Mouse (Mus musculus) kidney, postnatal 10 days (tissue): Measurements from ENCODE around the gene Slc6a19.
A peak's percentile ranks its signal among the peaks of the same experiment; 100 is the strongest.
"Not testable (repeated sequence)": the region's sequence is repeated elsewhere in the genome, so short reads cannot be mapped to it uniquely, and the experiment has no call there.

Experiments
- DNase-seq: peaks from one replicate; pipeline ENCODE4 v3.0.0; 2021; ENCODE audit warnings: mixed read lengths

Slc6a19 gene

DNA sequence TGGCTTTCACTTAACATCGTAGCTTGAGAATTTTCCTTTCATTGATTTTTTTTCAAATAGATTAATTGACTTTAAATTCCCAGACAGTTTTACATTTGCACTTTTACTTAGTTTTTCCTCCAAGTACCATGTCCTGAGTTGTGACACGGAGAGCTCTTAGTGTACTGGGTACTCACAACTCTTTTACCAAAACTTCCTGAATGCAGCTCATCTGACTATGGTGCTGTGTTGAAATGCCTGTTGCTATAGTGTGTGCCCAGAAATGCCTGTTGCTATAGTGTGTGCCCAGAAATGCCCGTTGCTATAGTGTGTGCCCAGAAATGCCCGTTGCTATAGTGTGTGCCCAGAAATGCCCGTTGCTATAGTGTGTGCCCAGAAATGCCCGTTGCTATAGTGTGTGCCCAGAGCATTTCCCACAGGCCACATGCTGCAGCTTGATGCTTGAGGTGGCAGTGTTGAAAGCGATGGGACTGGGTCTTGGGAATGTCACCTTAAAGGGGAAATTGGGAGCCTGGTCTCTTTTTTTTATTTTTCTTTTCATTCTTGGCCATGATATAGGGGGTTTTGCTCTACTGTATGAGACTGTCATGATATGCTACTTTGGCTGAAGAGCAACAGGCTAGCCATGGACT is at the start of gene Slc6a19:
Slc6a19 (minus strand) TSS at position 172 of the 632 bp plus-strand sequence.
- DNase-seq: no peak

DNA sequence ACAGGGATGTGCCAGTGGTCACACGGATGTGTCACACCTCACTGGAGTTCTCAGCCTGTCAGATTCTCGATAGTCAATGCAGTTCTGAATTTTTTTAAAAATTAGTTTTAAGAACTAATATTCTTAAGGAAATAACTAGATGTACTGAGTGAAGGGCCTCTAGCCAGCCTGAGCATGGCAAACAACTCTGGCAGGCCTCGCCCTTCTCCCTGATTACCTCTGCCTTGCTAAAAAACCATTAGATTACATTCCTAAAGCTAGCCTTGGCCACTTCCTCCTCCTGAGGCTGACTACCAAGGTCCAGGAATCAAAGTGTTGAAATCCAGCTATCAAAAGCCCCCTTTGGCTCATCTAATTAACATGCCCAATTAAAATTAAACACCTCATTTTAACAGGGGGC is 46.6 kb upstream of the Slc6a19 start:
- no peak for DNase-seq

DNA sequence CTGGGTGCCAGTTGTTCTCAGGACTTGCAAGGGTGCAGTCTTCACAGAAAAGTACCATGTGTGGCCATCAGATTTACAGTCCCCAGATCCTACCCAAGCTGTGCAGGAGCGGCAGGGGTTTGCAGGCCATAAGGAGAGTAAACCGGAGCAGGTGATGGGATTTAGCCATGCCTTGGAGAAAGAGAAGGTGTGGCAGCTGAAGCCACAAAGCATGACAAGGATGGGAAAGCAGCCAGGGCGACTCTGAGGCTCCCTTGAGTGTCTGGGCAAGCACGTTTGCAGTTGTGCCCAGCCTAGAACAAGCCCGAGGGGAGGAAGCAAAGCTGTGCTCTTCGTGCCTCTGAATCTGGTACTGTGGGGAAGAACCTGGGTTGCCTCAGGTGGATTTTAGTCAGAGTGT is 45.8 kb upstream of the Slc6a19 start:
- DNase-seq: peak; percentile 42

DNA sequence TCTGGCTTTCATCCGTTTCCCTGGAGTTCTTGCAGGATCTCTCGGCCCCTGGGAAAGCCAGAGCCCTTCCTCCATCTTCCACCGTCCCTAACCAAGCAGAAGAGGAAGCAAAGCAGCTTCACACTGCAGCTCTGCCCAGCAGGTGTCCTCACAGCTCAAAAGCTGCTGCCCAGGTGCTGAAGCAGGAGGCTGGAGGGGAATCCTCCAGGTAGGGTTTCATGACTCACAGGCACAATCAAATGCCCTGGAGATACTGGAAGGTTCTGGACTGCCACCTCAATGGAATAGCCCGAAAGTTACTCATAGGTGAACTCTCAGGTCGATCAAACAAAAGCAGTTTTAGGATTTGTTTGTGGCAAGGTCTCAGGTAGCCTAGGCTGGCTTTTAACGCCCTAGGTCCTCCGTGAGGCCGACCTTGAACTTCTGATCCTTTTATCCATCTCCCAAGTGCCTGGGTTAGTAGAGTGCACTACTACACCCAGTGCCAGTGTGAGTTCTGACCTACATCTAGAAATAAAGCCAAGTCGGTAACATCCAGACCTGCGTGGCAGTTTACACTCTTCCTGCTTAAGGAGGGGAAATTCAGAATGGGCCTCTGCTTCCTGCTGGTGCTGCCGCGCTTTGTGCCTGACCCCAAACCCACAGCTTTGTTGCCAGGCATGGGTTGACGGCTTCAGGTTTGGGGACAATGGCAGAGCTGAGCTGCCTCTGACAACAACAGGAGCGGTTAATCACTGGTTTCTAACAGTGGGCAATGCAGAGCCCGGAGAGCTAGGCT is 44.2 kb upstream of the Slc6a19 start:
- peak; percentile 70 for DNase-seq

DNA sequence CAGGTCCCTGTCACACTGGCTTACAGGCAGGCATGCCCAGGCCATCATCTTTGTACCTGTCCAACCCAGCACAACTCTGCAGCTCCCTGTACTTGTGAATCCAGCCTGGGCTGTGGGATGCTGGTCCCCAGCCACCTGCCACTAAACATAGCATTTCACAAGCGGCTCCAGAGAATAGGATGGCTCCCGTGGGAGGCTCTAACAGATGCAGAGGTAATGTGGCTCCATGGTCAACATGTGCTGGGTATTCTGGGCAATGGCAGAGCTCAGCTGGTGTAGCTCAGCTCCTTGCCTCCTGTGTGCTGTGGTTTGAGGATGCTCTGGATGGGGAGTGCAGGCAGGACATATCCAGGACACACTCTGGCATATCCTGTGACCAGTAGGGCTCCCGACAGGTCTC is 39.0 kb upstream of the Slc6a19 start:
- DNase-seq: no peak

DNA sequence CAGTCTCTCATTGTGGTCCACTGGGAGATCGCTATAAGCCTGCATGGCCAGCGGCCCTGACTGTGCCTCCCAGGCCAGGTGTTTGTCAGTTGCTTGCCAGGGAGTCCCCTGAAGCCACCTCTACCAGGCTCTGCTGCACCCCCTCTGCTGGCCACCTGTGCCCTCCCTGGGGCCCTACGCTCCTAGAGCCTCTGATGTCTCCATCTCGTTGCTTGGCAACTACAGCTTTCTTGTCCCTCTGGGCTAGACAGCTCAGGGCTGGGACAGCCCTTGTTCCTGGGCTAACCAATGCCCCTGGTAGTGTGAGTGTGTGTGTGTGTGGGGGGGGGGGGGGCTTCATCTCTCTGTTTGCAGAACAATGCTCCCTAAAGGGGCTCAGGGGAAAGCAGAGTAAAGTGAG is 38.3 kb upstream of the Slc6a19 start:
- DNase-seq: no peak

DNA sequence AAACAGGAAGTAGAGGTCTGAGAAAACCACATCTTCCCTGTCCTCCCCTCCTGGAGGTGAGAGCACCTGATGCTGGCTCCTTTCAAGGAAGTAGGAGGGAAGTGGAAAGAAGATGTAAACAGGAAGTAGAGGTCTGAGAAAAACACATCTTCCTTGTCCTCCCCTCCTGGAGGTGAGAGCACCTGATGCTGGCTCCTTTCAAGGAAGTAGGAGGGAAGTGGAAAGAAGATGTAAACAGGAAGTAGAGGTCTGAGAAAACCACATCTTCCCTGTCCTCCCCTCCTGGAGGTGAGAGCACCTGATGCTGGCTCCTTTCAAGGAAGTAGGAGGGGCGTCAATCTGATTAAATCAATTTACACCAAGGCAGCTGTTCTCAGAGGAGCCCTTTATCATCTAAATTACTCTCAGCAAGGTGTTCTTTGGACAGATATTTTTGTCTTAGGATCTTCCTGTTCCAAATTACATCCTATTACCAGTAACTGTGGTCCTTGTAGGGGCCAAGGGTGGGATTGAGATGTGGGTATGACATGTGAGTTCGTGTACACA is 35.8 kb upstream of the Slc6a19 start:
- not testable (repeated sequence) for DNase-seq

DNA sequence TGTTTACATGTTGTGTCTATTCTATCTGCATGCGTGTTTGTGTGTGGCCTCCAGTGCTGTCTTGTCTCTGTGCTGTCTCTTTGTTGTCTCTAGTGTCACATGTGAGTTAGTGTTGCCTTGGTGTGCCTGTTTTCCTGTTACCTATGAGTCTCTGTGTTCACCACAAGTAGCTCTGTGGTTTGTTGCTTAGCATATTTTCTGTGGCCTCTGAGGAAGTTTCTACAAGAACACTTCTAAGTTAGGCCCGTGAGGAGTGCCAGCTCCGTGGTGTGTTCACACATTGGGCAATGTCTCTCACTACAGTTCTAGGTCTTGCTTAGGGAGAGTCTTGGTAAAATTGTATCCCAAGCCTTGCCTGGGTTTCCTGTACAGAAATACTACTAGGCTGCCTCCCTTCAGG is 32.3 kb upstream of the Slc6a19 start:
- no peak for DNase-seq

DNA sequence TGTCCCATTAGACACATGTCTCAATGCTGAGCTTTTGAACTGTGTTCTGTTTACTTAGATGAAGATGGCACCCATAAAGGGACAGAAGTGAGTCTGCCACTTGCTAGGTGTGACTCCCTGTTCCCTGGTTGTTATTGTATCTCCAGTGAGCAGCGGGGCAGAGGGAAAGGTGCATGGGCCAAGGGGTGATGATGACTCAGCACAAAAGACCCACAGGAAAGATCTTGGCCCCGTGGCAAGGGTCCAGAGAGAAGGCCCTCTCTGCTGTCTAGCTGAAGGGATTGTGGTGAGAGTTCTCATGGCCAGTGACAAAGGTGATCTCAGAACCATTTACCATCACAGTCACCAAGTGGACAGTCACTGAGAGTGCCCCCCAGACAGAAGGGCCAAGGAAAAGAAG is 31.3 kb upstream of the Slc6a19 start:
- no peak for DNase-seq

DNA sequence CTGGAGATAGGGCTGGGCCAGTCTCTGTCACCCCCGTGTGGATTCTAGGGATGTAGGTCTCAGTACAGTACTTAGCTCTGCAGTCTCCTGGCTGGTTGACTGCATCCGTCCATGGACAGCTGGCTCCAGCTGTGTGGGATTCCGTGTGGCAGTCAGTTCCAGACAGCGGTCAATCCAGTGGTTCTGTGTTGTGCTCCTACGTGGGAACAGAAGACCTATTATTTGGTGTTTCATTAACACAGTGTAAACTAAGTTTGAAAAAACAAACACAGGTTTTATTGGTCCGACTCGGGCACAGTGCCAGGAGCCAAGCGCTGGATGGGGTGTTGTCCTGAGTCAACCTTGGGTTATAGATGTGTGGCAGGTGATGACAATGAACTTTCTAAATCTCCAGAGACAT is 30.6 kb upstream of the Slc6a19 start:
- peak; percentile 68 for DNase-seq

DNA sequence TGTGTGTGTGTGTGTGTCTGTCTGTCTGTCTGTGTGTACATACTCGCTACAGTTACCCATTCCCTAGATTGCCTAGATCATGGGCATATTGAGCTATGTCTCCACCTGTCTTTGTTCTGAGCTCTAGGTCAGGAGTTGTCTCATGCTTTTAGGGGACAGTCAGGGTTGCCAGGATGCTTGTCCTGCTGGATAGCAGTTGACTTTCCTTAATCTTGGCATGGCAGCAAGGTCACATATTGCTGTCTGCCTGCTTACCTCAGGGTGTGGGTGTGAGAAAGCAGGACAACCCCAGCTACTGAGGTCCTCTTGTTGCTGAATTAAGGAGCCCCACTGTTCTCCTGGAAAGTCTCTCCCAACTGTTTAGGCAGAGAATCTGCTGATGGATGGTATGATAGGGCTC is 29.7 kb upstream of the Slc6a19 start:
- DNase-seq: no peak

DNA sequence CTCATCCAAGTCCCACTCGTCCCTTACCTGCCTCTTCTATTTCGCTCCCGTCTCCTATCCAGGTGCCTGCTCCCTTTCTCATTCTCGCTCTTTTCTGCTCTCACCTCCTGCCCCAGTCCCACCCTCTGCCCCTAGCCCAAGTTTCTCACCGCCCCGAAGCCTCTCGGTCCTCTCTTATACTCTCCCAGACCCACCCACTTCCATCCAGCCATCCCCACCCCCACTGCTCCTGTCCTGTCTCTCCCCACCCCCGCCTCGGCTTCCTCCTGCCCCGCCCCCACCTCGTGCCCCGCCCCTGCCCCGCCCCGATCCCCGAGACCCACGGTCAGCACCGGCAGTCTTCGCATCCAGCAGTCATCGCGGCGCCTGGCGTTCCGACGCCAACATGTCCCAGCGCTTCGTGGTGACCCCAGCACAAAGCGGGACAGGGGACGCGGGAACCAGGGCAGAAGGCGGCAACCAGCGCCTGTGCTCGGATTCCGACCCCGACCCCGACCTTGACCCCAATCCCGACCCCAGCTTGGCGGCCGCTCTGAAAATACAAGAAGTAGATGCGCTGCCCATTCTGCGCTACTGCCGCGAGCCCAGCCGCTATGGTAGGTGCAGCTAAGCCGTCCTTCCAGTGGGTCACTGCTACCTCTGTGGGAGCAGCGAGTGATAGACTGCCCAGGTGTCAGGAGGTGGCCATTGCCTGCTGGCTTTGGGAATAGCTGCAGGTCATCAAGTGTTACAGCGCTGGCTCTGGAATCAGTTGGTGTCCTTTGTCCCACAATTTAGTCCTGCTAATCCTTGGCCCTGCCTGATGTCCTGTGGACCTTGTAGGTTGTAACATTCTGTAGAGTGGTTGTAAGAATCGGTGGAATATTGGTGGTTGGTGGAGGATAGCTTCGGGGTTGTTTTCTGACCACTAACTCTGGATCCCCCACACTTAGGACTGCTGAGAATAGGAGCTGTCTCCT is 28.4 kb upstream of the Slc6a19 start, which contains the start of gene Slc12a7:
Slc12a7 (plus strand) TSS at position 353 of the 959 bp plus-strand sequence.
- peak; percentile 71 for DNase-seq

DNA sequence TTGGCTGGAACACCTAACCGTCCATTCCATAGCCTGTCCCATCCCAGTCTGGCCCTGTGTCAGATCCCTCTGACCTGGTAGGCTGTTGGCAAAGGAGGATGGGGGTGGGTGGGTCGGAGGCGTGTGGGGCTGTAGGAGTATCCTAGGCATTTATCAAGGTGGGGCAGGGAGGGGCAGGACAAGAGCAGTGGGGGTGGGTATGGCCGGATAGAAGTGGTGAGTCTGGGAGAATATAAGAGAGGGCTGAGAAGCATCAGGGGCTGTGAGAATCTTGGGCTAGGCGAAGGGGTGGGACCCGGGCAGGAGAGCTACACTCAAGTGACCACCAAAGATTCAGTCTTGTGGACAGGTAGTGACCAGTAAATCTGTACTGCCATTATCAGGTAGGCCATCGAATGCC is 27.6 kb upstream of the Slc6a19 start:
- no peak for DNase-seq

DNA sequence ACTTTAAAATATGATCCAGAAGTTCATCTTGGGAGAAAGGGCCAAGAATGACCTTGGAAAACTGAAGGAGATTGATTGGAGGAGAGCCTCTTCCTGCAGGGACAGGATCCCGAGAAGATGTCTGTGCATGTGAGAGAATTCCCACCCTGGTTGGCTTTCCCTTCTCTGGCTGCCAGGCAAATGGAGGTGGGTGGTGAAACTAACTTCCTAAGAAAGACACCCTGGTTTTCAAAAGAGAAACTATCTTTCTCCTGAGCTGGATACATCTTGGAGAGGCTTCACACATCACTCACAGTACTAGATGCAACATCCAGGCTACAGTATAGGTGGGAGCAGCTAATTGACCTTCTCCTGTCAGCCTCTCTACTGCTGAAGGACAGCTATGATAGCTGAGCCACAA is 26.2 kb upstream of the Slc6a19 start:
- no peak for DNase-seq

DNA sequence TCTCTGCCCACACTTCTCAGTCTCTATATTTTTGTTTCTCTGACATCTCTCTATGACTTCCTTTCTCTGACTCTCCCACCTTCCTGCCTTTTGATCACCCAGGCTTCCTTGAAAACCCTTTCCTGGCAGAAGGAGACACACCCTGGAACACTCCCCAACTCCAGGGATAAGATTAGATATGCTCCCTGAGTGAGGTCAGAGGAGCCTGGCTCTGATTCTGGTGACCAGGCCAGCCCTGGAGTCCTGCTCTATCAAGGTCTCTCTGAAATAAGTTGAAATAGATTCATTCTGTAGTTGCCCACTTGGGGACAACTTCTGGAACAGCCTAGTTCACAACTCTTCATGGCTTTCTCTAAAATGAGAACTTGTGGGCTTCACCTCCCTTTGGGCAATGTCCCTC is 24.0 kb upstream of the Slc6a19 start:
- DNase-seq: no peak

DNA sequence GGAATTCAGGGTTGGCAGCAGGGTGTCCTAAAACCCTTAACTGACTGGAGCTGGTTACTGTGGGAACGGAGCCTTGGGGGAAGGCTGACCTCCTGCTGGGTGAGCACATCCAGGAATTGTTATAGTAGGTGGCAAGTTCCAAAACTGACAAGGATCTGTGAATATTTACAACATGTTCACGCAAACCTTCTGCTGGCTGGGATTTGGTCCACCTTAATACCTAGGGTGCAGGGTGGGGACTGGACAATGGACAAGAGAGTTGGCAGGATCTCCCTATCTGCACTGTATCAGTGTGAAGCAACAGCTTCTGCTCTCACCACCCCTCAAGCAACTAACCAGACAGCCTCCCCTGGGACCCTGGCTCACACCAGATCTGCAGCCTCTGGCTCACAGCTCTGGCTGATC is 23.0 kb upstream of the Slc6a19 start:
- peak; percentile 36 for DNase-seq

DNA sequence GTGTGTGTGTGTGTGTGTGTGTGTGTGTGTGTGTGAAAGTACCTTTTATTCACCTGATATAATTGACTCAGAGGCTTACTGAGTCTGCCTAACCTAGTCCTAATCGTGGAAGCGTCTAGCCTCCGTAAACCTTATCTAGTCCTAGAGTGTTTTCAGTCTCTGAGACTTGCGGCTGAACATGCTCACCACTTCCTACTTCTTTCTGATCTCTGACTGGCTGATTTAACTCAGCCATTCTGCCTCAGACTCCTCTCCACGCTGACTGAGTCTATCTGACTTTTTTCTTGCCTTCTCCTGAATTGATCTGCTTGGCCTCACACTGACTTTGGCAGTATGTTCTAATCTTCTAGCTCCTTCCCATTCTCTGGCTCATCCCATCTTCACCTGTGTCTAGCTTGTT is 20.6 kb upstream of the Slc6a19 start:
- DNase-seq: no peak

DNA sequence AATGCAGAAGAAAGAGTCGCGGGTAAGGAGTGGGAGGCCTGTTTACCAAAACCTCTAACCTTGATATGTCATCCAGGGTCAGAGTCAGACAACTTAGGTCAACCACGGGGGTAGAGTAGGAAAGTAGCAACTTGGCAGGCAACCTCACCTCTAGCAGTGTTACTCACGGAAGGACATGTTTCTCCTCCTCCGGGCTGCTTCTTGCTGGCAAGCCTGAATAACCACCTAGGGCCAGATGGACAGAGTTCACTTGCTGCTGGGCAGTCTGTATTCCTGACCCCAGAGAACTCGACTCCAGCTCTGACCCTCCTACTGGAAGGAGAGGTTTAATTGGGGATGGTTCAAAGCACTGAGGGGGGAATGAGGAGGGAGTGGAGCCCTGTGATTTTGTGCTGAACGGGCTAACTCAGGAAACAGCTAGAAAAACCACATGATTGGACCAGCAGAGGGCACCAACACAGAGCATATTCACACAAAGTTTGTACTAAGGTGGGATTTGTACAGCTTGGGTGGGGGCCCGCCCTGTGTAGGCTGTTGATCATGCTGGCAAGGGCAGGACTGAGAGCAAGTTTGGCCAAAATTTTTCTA is 18.5 kb upstream of the Slc6a19 start:
- DNase-seq: peak; percentile 79

DNA sequence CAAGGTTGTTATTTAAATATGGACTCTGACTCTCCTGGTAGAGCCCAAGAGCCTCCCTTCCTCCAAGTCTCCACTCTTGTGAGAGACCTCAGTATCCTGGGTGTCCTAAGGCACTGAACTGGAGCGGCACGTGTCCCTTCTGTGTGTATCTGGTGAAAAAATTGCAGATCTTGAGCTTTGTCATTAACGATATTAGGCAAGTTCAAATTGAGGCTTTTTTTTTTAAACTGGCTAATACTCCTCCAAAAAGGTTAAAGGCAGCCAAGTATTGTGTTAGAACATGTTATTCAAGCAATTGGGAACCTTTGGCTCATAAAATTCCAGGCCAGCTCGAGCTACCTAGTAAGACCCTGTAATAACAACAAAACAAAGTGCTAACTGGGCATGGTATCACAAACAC is 15.6 kb upstream of the Slc6a19 start:
- DNase-seq: no peak

DNA sequence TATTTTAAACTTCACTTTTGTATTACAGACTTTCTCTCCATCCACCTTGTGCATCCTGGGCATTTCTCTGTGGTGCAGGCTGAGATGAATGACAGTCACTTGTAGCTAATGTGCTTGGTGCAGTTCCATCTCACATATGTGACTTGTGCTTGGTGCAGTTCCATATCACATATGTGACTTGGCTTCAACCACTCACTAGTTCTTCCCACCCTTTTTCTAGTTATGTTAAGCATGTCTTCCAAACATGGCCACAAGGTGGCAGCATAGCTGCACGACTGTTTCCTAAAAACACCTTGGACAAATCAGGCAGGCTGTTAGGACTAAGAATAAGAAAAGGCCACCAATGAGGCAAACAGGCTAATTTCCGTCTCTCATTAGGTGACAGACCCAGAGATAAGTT is 13.6 kb upstream of the Slc6a19 start:
- DNase-seq: peak; percentile 92

DNA sequence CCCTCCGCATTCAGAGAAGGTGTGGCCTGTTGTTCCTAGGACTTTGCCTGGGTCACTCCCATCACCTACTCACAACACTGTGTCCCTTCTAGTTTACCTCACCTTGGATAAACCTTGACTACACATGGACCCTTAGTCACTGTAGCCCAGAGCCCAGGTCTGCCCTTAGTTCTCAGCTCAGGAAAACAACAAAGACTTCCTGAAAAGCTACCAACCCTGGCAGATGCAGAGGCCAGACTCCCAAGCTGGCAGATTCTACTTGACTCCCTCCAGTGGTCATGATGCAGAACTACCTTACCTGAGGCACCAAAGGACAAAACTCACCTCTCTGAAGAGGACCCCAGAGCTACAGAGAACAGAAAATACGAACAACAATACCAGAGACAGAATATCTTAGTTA is 9.4 kb upstream of the Slc6a19 start:
- DNase-seq: peak; percentile 35

DNA sequence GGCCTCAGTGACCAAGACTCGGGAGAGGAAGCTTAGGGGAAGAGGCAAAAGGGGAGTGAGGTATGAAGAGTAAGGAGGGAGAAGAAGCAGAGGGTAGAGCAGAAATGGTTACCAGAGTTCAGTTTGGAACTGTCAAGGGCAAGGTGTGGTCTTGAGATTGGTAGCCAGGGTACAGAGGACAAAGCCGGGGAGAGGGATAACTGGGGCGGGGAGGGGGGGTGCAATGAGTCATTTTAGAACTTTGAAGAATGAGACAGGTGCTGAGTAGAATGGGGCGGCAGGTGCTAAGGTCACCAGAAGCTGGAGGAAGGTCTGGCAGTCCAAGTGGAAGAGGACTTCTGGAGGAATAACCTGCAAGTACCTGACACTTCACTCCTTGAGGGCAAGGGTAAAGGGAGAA is 8.5 kb upstream of the Slc6a19 start:
- no peak for DNase-seq

DNA sequence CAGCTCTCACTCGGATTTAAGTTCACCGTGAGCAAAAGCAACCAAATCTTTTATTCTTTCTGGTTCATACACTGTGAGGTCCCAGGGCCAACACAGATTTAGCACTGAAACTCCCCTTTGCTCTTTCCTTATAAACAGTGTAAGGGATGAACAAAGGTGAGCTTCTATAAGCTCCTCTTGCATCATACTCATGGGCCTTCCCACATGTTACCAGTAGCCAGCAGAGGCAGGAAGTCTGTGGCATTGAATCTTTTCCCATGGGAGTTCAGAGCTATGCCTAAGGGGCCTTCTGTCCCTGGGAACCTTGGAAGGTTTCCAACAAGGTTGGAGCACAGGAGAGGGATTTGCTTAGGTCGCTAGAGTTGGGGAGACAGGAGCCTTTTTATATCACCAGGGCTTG is 7.6 kb upstream of the Slc6a19 start:
- DNase-seq: no peak
